Mouse (Mus musculus) C2C12 (cell line): ENCODE results near the gene Lpgat1. TPM values are rescaled to one million over a fixed set of nuclear protein-coding genes. Genes with fewer than 3 reads are reported as not detected.

Experiments used
- H3K27me3 ChIP-seq: one replicate; pipeline ENCODE4 v1.6.1; 2011; ENCODE audit not compliant: control insufficient read depth, insufficient read depth, insufficient read length
- H3K36me3 ChIP-seq: one replicate; pipeline ENCODE4 v1.6.1; 2011; ENCODE audit not compliant: control insufficient read depth, insufficient read depth
- H3K4me3 ChIP-seq: one replicate; pipeline ENCODE4 v1.5.1; 2011; ENCODE audit warnings: mild to moderate bottlenecking, control low read depth; ENCODE audit not compliant: poor library complexity, insufficient read depth, severe bottlenecking
- H3K79me2 ChIP-seq: one replicate; pipeline ENCODE4 v1.6.1; 2011; ENCODE audit not compliant: control insufficient read depth, insufficient read depth
- H3K79me3 ChIP-seq: one replicate; pipeline ENCODE4 v1.6.1; 2011; ENCODE audit warnings: low read depth, control low read depth
- H3ac ChIP-seq: one replicate; pipeline ENCODE3; 2011; ENCODE audit warnings: low read depth; ENCODE audit not compliant: control insufficient read depth, insufficient read length
- CEBPB ChIP-seq: IDR thresholded peaks from one replicate; pipeline ENCODE4 v1.6.1; 2011; ENCODE audit warnings: low read depth, mild to moderate bottlenecking, control low read depth, moderate library complexity
- CTCF ChIP-seq: IDR thresholded peaks from one replicate; pipeline ENCODE4 v1.5.1; 2011; ENCODE audit not compliant: control insufficient read depth, insufficient read depth, insufficient read length
- FOSL1 ChIP-seq: IDR thresholded peaks from one replicate; pipeline ENCODE4 v1.8.0; 2011; ENCODE audit warnings: mild to moderate bottlenecking, low read length; ENCODE audit not compliant: poor library complexity, insufficient read depth, severe bottlenecking
- MAX ChIP-seq: IDR thresholded peaks from one replicate; pipeline ENCODE4 v1.6.1; 2011; ENCODE audit warnings: mild to moderate bottlenecking, control low read depth
- MYOD1 ChIP-seq: IDR thresholded peaks from one replicate; pipeline ENCODE4 v1.6.1; 2011; ENCODE audit warnings: low read depth; ENCODE audit not compliant: control insufficient read depth, insufficient read length
- MYOG ChIP-seq: IDR thresholded peaks from one replicate; pipeline ENCODE4 v1.6.1; 2011; ENCODE audit not compliant: control insufficient read depth, insufficient read length; ENCODE audit errors: extremely low read depth
- USF1 ChIP-seq: IDR thresholded peaks from one replicate; pipeline ENCODE4 v1.6.1; 2011; ENCODE audit warnings: low read depth, mild to moderate bottlenecking, control low read depth, moderate library complexity
- polyA plus RNA-seq: library from polyadenylated mRNA; unstranded; fragments of >200 nt; fragmentation: generic; extraction: Trizol; gene quantifications from one replicate; pipeline ENCODE4 v1.2.1, GENCODE M21; 2012; ENCODE audit warnings: missing spikeins

Lpgat1 gene
- polyA plus RNA-seq, 1 experiment, result 16.5 TPM

DNA sequence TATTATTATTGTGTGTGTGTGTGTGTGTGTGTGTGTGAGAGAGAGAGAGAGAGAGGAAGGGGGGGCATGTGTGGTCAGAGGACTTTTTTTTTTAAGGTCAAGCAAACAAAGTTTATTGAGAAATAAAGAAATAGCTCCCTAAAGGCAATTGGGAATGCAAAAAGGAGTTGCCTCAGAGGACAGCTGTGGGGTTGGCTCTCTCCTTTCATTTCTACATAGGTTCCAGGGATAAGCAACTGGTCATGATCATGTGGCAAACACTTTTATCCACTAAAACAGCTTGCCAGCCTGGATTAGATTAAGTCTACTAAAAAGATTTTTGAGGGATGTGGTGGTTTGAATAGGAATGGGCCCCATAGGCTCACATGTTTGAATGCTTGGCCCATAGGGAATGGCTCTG lies 18.8 kb downstream of the Lpgat1 start:
- Histone ChIP-seq H3K27me3 (no peaks in the 10 kb centered on the region), H3ac (no peak overlapping the region), H3K79me3 (peaks cover 39% of the 10 kb centered on the region), H3K36me3 (peaks cover 14% of the 10 kb centered on the region), H3K79me2 (peaks cover 87% of the 10 kb centered on the region), H3K4me3 (no peak overlapping the region)
- TF ChIP-seq MYOD1, result no peak
- no peak for TF ChIP-seq FOSL1
- no peak for TF ChIP-seq CTCF
- no peak for TF ChIP-seq MAX
- no peak for TF ChIP-seq MYOG
- no peak for TF ChIP-seq CEBPB

DNA sequence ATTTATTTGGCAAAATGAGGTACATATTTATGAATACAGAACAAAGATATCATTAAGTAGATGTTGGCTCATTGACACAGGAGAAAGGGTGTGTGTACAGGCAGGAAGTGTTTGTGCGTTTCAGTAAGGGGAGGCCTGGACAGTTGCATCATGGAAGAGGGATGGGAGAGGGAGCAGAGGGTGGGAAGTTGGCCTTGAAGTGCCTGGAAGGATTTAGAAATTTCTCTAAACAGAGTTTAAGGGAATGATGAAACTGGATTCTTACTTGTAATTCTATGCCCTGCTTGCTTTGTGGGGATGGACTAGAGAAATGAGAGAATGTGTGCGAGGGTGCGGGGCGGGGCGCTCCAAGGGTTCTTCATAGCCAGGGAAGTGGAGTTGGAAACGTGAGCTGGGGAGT lies 20.2 kb downstream of the Lpgat1 start:
- Histone ChIP-seq H3K36me3 (peaks cover 16% of the 10 kb centered on the region), H3K4me3 (no peak overlapping the region)

GRCm38 (mm10) chr1:191738726-191739125 lies 21.1 kb downstream of the Lpgat1 start:
- peaks cover 14% of the 10 kb centered on the region for H3K36me3 ChIP-seq
- peaks cover 34% of the 10 kb centered on the region for H3K79me3 ChIP-seq
- no peak overlapping the region for H3K4me3 ChIP-seq
- no peak for TF ChIP-seq CTCF
- TF ChIP-seq MYOG, result no peak
- TF ChIP-seq FOSL1, result no peak
- no peak for TF ChIP-seq MYOD1
- no peak for TF ChIP-seq CEBPB
- TF ChIP-seq USF1, result no peak
- no peak for TF ChIP-seq MAX
- H3K79me2 ChIP-seq, result peaks cover 65% of the 10 kb centered on the region
- H3ac ChIP-seq, result no peak overlapping the region
- H3K27me3 ChIP-seq, result no peaks in the 10 kb centered on the region

More for the DNA sequence above, 20.2 kb downstream of the Lpgat1 start:
- TF ChIP-seq MAX (no peak), MYOG (no peak), USF1 (no peak)
- Histone ChIP-seq H3ac (no peak overlapping the region), H3K27me3 (no peaks in the 10 kb centered on the region), H3K79me3 (peaks cover 38% of the 10 kb centered on the region), H3K79me2 (peaks cover 74% of the 10 kb centered on the region)

GRCm38 (mm10) chr1:191740587-191741361 lies 23.1 kb downstream of the Lpgat1 start:
- no peak overlapping the region for H3ac ChIP-seq
- peaks cover 21% of the 10 kb centered on the region for H3K36me3 ChIP-seq
- peaks cover 20% of the 10 kb centered on the region for H3K79me3 ChIP-seq
- no peak for TF ChIP-seq CEBPB
- no peak for TF ChIP-seq USF1
- no peak for TF ChIP-seq CTCF
- TF ChIP-seq MYOG, result no peak
- H3K79me2 ChIP-seq, result peaks cover 56% of the 10 kb centered on the region
- no peaks in the 10 kb centered on the region for H3K27me3 ChIP-seq
- no peak overlapping the region for H3K4me3 ChIP-seq

- TF ChIP-seq CEBPB (no peak), USF1 (no peak), CTCF (no peak), MYOD1 (no peak), MAX (no peak), MYOG (no peak), FOSL1 (no peak)
Observed at GRCm38 (mm10) chr1:191741635-191742034, 24.0 kb downstream of the Lpgat1 start.

DNA sequence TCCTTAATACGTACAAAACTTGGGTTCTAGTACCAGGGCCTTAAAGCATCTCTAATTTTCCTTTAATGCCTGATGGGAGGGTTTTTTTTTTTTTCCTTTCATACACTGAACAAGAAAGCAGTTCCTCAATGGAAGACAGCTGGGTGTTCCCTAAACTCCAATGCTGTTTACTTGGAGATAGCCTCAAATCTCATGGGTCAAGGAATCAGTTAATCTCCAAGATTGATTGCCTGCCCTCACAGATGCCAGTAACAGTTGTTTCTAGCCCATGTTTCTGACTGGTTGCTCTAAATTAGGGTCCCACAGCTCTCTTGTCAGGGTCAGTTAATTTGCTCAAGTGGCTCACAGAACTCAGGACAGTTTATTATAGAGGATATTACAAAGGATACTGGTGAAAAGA lies 30.8 kb downstream of the Lpgat1 start:
- TF ChIP-seq USF1 (no peak), FOSL1 (no peak), MYOG (no peak), CEBPB (no peak), MAX (no peak), MYOD1 (no peak), CTCF (no peak)
- H3K79me3 ChIP-seq, result peaks cover 4% of the 10 kb centered on the region
- peaks cover 29% of the 10 kb centered on the region for H3K36me3 ChIP-seq
- no peak overlapping the region for H3K4me3 ChIP-seq
- H3K79me2 ChIP-seq, result peaks cover 14% of the 10 kb centered on the region
- H3ac ChIP-seq, result no peak overlapping the region
- no peaks in the 10 kb centered on the region for H3K27me3 ChIP-seq

More at GRCm38 (mm10) chr1:191741635-191742034, 24.0 kb downstream of the Lpgat1 start:
- peaks cover 49% of the 10 kb centered on the region for H3K79me2 ChIP-seq
- H3K27me3 ChIP-seq, result no peaks in the 10 kb centered on the region
- peaks cover 21% of the 10 kb centered on the region for H3K36me3 ChIP-seq
- H3ac ChIP-seq, result no peak overlapping the region
- no peak overlapping the region for H3K4me3 ChIP-seq
- H3K79me3 ChIP-seq, result peaks cover 23% of the 10 kb centered on the region
